Mouse (Mus musculus): ENCODE measurements around the gene Lif.

- TF ChIP-seq CTCF (IDR thresholded peaks at IDR 0.05; ENCODE audit: low read depth) (no peak), EP300 (IDR thresholded peaks at IDR 0.05; ENCODE audit: low read depth) (no peak)
Measured at GRCm38 (mm10) chr11:4215061-4215460, 42.3 kb upstream of the Lif start.
